Mouse (Mus musculus) pancreas, adult 10 weeks (tissue): Measurements from ENCODE around the gene Doc2g. TPM values are rescaled to one million over a fixed set of nuclear protein-coding genes. Genes with fewer than 3 reads are reported as not detected.

ENCODE experiments used
- polyA plus RNA-seq: library from polyadenylated mRNA; stranded (reverse); fragments of 350-450 nt; fragmentation: Illumina TruSeq; extraction: RNeasy Lipid Tissue Mini Kit (QIAGEN cat#74804); gene quantifications from one replicate; pipeline ENCODE4 v1.2.3, GENCODE M21; 2015; ENCODE audit warnings: low read depth, low replicate concordance; ENCODE audit not compliant: insufficient read depth

Doc2g gene
- 5.5 TPM for polyA plus RNA-seq

DNA sequence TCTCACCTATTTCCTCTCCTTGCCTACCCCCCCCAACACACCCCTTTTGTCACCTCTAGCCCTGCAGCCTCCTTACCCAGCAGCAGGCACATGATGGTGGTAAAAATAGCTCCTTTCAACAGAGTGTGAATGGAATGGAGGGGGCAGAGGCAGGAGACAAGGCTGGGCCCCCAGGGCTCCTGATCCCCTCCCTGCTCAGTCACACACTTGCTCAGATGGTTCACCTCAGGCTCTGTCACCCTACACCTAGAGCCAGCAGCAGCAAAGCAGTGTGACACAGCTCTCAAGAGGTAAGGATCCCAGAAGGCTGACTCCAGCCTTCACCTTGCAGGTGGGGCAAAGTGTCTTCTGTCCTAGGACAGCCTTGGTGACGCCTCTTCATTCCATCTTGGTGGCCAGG, at the start of gene Doc2g:
Gene Doc2g, plus strand, starts transcription at position 202 of the 400 bp plus-strand sequence.

DNA sequence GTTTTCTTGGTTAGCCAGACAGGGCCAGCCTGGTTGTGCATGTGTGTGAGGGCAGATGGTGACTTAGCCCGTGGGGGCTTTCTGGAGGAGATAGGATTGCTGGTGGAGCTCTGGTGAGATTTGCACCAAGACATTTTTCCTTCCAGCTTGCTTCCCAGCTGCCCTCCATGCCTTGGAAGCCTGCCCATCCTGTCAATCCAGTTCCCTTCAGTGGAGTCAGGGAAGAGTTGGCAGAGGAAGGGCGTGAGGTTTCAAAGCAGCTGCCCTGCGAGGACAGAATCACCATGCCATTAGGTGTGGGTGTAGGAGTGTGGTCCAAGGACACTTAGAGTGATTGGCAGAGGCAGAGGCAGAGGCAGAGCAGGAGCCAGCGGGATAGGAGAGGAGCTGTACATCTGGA, 44.6 kb upstream of the Doc2g start, which contains the start of gene Aldh3b3:
Gene Aldh3b3, plus strand, starts transcription at position 176 of the 400 bp plus-strand sequence.

DNA sequence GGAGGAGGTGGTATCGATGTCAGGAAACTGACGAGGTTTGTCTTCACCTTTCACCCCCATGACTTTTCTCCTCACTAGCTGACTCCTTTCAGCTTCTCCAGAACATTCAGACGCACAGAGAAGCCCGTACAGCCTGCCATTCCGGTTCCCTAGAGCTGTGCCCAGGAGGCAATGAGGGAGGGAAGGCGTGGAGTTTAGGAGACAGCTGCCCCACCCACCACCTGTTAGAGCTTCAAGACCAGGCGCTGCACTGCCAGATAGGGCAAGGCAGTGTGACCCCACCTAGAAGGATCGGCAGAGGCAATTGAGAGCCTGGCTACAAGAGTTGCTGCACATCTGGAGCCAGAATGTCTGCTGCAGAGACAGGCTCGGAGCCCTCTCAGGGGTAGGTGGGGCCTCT, 30.9 kb upstream of the Doc2g start, which contains the start of gene Aldh3b2:
Gene Aldh3b2, plus strand, starts transcription at position 100 of the 400 bp plus-strand sequence.

DNA sequence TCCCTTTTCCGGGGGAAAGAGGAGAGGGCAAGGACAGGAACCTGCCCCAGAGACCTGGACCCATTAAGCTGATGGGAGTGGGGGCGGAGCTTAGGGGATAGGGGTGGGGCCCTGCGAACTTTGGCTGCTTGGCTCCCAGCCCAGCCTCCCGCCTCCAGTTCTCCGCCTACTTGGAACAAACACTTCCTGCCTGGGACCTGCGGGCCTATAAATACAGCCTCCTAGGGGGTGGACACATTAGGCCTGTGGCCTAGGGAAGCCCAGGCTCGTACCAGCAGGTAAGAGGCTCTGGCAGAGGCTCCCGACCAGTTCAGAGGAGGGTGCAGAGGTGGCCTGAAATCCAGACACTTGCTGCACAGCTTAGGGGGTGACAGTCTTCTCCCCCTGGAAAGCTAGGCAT, 16.8 kb upstream of the Doc2g start, which contains the start of gene Acy3:
Gene Acy3, plus strand, starts transcription at position 237 of the 400 bp plus-strand sequence.

DNA sequence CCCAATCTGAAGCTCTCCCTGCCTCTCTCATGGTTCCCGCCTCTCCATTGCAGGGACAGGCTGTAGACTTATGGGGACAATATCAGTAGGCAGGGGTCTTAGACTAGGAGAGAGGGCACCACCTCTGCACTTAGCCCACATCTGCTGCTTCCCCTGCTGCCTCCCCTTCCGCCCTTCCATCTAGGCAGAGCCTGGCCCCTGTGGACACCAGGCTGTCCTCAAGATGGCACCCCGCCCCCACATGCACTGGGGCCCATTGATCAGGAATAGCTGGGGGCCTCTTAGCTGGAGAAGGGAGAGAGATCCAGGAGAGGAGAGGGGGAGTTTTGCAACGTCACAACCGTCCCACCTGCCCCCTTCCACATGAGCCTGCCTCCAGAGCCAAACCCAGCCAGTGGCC, 10.7 kb upstream of the Doc2g start, which contains the start of gene Tbx10:
Gene Tbx10, plus strand, starts transcription at position 337 of the 400 bp plus-strand sequence.

DNA sequence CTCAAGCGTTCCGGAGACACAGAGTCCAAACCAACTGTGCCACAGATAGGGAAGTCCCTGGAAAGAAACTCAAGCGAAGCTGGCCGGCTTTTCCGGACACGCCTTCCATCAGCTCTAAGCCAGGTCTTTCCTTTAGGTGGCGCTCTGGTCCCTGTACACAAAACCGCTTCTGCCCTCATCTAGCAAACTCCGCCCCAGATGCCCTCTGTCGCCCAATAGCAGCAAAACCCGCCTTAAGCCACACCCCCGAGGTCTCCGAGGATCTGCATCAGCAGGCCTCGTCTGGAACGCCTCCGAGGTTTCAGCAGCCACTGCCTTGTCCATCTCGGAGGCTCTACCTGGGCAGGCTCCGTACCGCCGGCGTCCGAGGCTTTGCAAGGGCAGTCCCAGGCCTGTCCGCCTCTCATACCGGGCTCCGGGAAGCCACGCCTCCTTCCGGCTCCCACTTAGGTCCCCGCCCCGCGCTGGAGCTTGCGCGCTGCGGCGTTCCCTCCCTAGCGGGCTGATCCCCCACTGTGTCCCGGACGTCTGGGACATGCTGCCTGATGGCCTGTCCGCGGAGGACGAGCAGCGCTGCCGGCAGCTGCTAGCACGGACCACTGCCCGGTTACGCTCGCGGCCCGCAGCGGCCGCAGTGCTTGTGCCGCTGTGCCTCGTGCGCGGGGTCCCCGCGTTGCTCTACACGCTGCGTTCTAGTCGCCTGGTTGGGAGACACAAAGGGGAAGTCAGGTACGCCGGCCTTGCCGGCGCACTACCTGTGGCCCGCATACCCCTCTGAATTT, 2.8 kb upstream of the Doc2g start, which contains the start of the genes Nudt8 and Gm49405:
Gene Nudt8, plus strand, starts transcription at position 462 of the 782 bp plus-strand sequence.
Gene Gm49405, plus strand, starts transcription at position 508 of the 782 bp plus-strand sequence.

DNA sequence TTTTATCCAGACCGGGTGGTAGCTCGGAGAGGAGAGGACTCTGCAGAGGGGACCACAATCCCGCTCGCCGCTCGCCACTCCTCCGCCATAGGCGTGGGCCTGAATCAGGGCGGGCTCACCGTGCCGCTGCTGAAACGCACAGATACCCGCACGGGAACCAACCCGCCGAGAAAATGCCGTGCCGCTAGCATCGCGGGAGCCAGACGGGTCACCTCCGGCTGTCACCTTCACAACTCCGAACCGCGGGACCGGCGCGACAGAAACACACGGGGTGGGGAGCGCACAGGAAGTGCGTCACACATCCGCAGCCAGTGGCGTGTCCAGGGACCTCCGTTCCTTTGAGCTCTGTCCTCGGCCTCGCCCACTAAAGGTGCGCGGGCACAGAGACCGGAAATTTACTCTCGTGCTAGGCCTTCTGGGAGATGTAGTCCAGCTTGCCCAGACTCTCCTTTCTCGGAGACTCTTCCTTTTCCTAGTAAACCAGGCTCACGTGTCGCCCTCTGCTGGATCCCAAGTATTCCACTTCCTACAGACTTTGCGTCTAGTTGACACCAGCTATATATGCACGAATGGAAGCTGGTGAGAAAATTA, 9.4 kb downstream of the Doc2g start, which contains the start of gene Ndufv1:
Gene Ndufv1, minus strand, starts transcription at position 375 of the 591 bp plus-strand sequence.

DNA sequence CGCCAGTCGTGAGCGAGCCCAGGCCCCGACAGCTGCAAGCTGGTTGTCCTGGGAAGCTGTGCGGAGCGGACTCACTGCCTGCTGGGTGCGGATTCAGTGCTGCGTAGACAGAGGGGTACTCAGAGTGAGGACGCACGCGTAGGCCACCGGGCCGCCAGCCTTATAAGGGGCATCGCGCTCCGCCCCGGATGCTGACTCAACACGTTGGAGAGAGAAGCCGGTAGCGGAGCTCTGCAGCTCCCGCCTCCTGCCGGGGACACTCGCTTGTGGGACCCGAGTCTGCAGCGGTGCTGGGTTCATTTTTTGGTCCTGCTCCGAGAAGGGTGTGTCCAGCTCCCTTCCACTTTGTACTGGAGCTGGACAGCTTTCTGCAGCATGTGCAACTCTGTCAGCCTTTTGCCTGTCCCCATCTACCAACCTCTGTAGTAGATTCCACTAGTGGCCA, 34.7 kb downstream of the Doc2g start, which contains the start of gene Gstp1:
Gene Gstp1, minus strand, starts transcription at position 198 of the 445 bp plus-strand sequence.

DNA sequence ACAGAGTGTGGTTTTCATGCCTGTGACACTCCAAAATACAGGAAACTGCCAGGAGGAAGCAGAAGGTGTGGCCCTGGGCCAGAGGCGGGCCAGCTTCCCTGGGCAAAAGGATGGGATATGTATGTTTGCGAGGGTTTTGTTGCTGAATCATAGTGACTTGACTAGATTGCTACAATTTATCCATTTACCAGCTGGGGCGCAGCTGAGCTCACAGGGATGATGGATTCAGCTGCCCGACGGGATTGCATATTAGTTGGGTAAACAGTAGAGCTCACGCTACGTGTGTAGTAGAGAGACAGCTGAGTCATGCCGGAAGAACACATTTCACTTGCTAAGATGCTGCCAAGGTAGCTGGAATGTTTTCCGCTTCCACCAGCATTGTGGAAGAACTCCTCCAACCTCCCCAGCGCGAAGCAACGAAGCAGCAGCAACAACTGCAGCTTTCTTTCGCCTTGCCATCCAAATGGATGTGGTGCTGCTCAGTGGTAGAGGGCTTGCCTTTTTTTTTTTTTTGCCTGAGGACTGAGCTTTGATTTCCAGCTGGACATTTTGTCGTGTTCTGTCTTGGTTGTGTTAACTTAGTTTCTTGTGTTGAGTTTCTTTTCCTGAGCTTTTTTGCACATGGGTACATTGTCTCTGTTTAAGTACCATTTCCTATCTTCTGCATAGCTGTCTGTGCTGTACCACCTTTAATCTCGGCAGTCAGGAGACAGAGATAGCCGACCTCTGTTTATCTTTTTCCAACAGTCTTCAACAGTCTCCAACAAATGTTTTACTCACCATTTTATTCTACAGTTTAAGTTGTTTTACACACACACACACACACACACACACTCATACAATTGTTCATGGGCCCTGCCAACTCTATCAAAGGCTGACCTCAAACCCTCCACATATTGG, 43.1 kb downstream of the Doc2g start, which contains the start of gene Gstp2:
Gene Gstp2, minus strand, starts transcription at position 58 of the 900 bp plus-strand sequence.

Other genes starting within 250 kb of the Doc2g start
- 11.8 TPM for gene Kmt5b, start 235.9 kb upstream of the Doc2g start, polyA plus RNA-seq
- 61.3 TPM for gene Chka, start 151.5 kb upstream of the Doc2g start, polyA plus RNA-seq
- 67.9 TPM for gene Tcirg1, start 96.2 kb upstream of the Doc2g start, polyA plus RNA-seq
- 32.0 TPM for gene Ndufs8, start 90.5 kb upstream of the Doc2g start, polyA plus RNA-seq
- gene Aldh3b1, start 73.5 kb upstream of the Doc2g start, polyA plus RNA-seq = 1.7 TPM
- 16.7 TPM for gene Unc93b1, start 68.1 kb upstream of the Doc2g start, polyA plus RNA-seq
- not detected for gene Aldh3b3, start 44.7 kb upstream of the Doc2g start, polyA plus RNA-seq
- gene Aldh3b2, start 31.0 kb upstream of the Doc2g start, polyA plus RNA-seq = 0.63 TPM
- 3.5 TPM for gene Acy3, start 16.7 kb upstream of the Doc2g start, polyA plus RNA-seq
- not detected for gene Tbx10, start 10.6 kb upstream of the Doc2g start, polyA plus RNA-seq
- 9.6 TPM for gene Nudt8, start 2.7 kb upstream of the Doc2g start, polyA plus RNA-seq
- gene Gm49405, start 2.7 kb upstream of the Doc2g start, polyA plus RNA-seq = 0.68 TPM
- 42.7 TPM for gene Ndufv1, start 9.5 kb downstream of the Doc2g start, polyA plus RNA-seq
- gene Gstp1, start 34.7 kb downstream of the Doc2g start, polyA plus RNA-seq = 449 TPM
- gene Gstp2, start 42.7 kb downstream of the Doc2g start, polyA plus RNA-seq = 112 TPM
- gene Gstp3, start 56.3 kb downstream of the Doc2g start, polyA plus RNA-seq = not detected
- 118 TPM for gene Cabp2, start 78.3 kb downstream of the Doc2g start, polyA plus RNA-seq
- gene Cdk2ap2, start 93.9 kb downstream of the Doc2g start, polyA plus RNA-seq = 35.8 TPM
- gene Pitpnm1, start 96.7 kb downstream of the Doc2g start, polyA plus RNA-seq = 10.6 TPM
- gene Aip, start 122.5 kb downstream of the Doc2g start, polyA plus RNA-seq = 19.1 TPM
- gene Gpr152, start 136.5 kb downstream of the Doc2g start, polyA plus RNA-seq = not detected
- not detected for gene Cabp4, start 140.7 kb downstream of the Doc2g start, polyA plus RNA-seq
- 31.1 TPM for gene Coro1b, start 145.3 kb downstream of the Doc2g start, polyA plus RNA-seq
- gene Ptprcap, start 150.3 kb downstream of the Doc2g start, polyA plus RNA-seq = 8.4 TPM
- gene Rps6kb2, start 160.0 kb downstream of the Doc2g start, polyA plus RNA-seq = 31.4 TPM
- gene Carns1, start 172.2 kb downstream of the Doc2g start, polyA plus RNA-seq = 1.00 TPM
- 0.87 TPM for gene Tbc1d10c, start 188.0 kb downstream of the Doc2g start, polyA plus RNA-seq
- gene Ppp1ca, start 188.8 kb downstream of the Doc2g start, polyA plus RNA-seq = 54.4 TPM
- gene Rad9a, start 198.3 kb downstream of the Doc2g start, polyA plus RNA-seq = 2.1 TPM
- 2.8 TPM for gene Clcf1, start 210.9 kb downstream of the Doc2g start, polyA plus RNA-seq
- not detected for gene AC109138.7, start 211.0 kb downstream of the Doc2g start, polyA plus RNA-seq
- 14.6 TPM for gene Pold4, start 228.6 kb downstream of the Doc2g start, polyA plus RNA-seq